ENCODE assay signal across 7 mouse cellular contexts in the genomic region with DNA sequence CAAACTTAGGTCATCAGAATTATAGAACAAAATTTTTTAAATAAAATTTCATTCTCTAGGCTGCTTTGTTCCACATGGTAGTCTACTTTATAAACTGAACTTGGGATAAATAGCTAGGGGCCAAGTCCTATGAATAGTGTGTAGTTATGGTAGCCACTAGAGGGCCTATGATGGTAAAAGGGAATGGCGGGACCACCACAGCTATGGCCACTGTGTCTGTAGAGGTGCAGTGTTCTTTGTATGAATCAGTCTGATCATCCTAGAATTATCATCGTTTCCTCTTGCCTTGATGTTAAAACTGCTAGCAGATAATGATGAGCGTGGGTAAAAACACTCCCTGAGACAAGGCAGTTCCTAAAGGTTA. TPM values are rescaled to one million over a fixed set of nuclear protein-coding genes. Genes with fewer than 3 reads are reported as not detected.
A peak's percentile ranks its signal among the peaks of the same experiment; 100 is the strongest.
DNase-seq lines count a peak whose midpoint lies in the region; ATAC-seq and TF ChIP-seq lines count a peak whose summit lies in the region.

No protein-coding gene starts in this region.

- H3K9ac ChIP-seq in embryonic facial prominence, embryonic 13.5 days: no peak overlapping the region

- peak overlapping the region; percentile 66 for H3K4me3 ChIP-seq in embryonic facial prominence, embryonic 13.5 days
- H3K4me3 ChIP-seq in limb, embryonic 10.5 days: peak overlapping the region; percentile 73
- H3K4me3 ChIP-seq in myocyte: peak overlapping the region; percentile 27

- WGBS in embryonic facial prominence, embryonic 13.5 days: 41% methylated on average over 3 of the region's 3 CpGs
- WGBS in limb, embryonic 10.5 days: 46% methylated on average over 3 of the region's 3 CpGs

- H3K79me2 ChIP-seq in myocyte (ENCODE audit: control insufficient read depth, insufficient read depth): peaks cover 31% of the 10 kb centered on the region

- no peak overlapping the region for H3ac ChIP-seq in myocyte (ENCODE audit: control insufficient read depth, insufficient read length)

- no peak for TF ChIP-seq POLR2A in myocyte (IDR thresholded peaks at IDR 0.05; ENCODE audit: insufficient read length, low read depth)

- H3K9me3 ChIP-seq in embryonic facial prominence, embryonic 13.5 days: no peaks in the 10 kb centered on the region
- no peaks in the 10 kb centered on the region for H3K9me3 ChIP-seq in limb, embryonic 10.5 days (replicated peaks)

- DNase-seq in 3T3-L1 (ENCODE audit: low read depth, low spot score): peak; percentile 71
- DNase-seq in 416B (ENCODE audit: low read depth): peak; percentile 70
- no peak for DNase-seq in limb, embryonic 10.5 days (ENCODE audit: low spot score)
- no peak for DNase-seq in adrenal gland, adult 8-10 months
- no peak for DNase-seq in gastrocnemius, adult 18-20 months (ENCODE audit: low spot score)

- H3K27me3 ChIP-seq in embryonic facial prominence, embryonic 13.5 days: no peaks in the 10 kb centered on the region
- H3K27me3 ChIP-seq in limb, embryonic 10.5 days (ENCODE audit: low read depth, poor library complexity, severe bottlenecking): no peaks in the 10 kb centered on the region
- H3K27me3 ChIP-seq in myocyte (ENCODE audit: control insufficient read depth, insufficient read depth, insufficient read length): no peaks in the 10 kb centered on the region

- peak overlapping the region; percentile 86 for H3K27ac ChIP-seq in embryonic facial prominence, embryonic 13.5 days
- peak overlapping the region; percentile 83 for H3K27ac ChIP-seq in limb, embryonic 10.5 days

- peaks cover 77% of the 10 kb centered on the region for H3K36me3 ChIP-seq in embryonic facial prominence, embryonic 13.5 days
- peaks cover 80% of the 10 kb centered on the region for H3K36me3 ChIP-seq in limb, embryonic 10.5 days
- H3K36me3 ChIP-seq in myocyte (ENCODE audit: control insufficient read depth, insufficient read depth): peaks cover 70% of the 10 kb centered on the region

- no peak for ATAC-seq in embryonic facial prominence, embryonic 13.5 days (ENCODE audit: insufficient number of reproducible peaks, insufficient read depth, low FRiP score, low TSS enrichment, low read depth)

- peaks cover 19% of the 10 kb centered on the region for H3K4me1 ChIP-seq in embryonic facial prominence, embryonic 13.5 days
- H3K4me1 ChIP-seq in limb, embryonic 10.5 days: peaks cover 19% of the 10 kb centered on the region

- H3K4me2 ChIP-seq in embryonic facial prominence, embryonic 13.5 days: peak overlapping the region; percentile 65
- H3K4me2 ChIP-seq in myocyte (ENCODE audit: low read depth): peak overlapping the region; percentile 63

TF ChIP-seq in myocyte, 11 proteins besides CTCF, POLR2A, EP300 and RAD21:
- TF ChIP-seq POLR2AphosphoS2 (IDR thresholded peaks at IDR 0.05; ENCODE audit: insufficient read length, low read depth) (peak; percentile 35), CEBPB (IDR thresholded peaks at IDR 0.05; ENCODE audit: insufficient read depth, poor library complexity, severe bottlenecking) (no peak)

RNA-seq across cellular contexts. Expression of a gene that starts 0.5 kb away (rescaled TPM):
- 33.1 and 36.8 TPM in 2 replicates for polyA plus RNA-seq in embryonic facial prominence, embryonic 13.5 days (2015; fragmentation: Nextera tagmentation; extraction: Ambion mirVana)
- 28.6 and 31.5 TPM in 2 replicates for polyA plus RNA-seq in limb, embryonic 10.5 days (2016; fragmentation: Nextera tagmentation; extraction: Ambion mirVana)
- polyA plus RNA-seq in myocyte (2012; fragmentation: generic; extraction: Trizol): 6.0 TPM
- 10 to 100 TPM; 22.0 to 28.1 (median 24.7) TPM for total RNA-seq in adrenal gland, adult 8-10 months (2022)
- 10 to 100 TPM; 23.3 to 24.1 TPM for total RNA-seq in gastrocnemius, adult 18-20 months (2021)

RNA-seq across cellular contexts. Expression of a gene that starts 5.4 kb away (rescaled TPM):
- 1,232 and 1,302 TPM in 2 replicates for polyA plus RNA-seq in embryonic facial prominence, embryonic 13.5 days (2015; fragmentation: Nextera tagmentation; extraction: Ambion mirVana)
- 1,265 and 1,468 TPM in 2 replicates for polyA plus RNA-seq in limb, embryonic 10.5 days (2016; fragmentation: Nextera tagmentation; extraction: Ambion mirVana)
- 1,028 TPM for polyA plus RNA-seq in myocyte (2012; fragmentation: generic; extraction: Trizol)
- 100 to 1,000 TPM; 875 to 953 (median 912) TPM for total RNA-seq in adrenal gland, adult 8-10 months (2022)
- 100 to 1,000 TPM; 623 to 643 TPM for total RNA-seq in gastrocnemius, adult 18-20 months (2021)

RNA-seq across cellular contexts. Expression of a gene that starts 5.7 kb away (rescaled TPM):
- polyA plus RNA-seq in embryonic facial prominence, embryonic 13.5 days (2015; fragmentation: Nextera tagmentation; extraction: Ambion mirVana): 21.9 and 22.7 TPM in 2 replicates
- polyA plus RNA-seq in limb, embryonic 10.5 days (2016; fragmentation: Nextera tagmentation; extraction: Ambion mirVana): 47.1 and 52.1 TPM in 2 replicates
- polyA plus RNA-seq in myocyte (2012; fragmentation: generic; extraction: Trizol): 7.1 TPM
- total RNA-seq in adrenal gland, adult 8-10 months (2022): 10 to 100 TPM in 1 of 4 experiments, 1 to 10 TPM in 3; 3.5 to 10.2 (median 6.3) TPM
- under 1 TPM; 0.43 to 0.62 TPM for total RNA-seq in gastrocnemius, adult 18-20 months (2021)

RNA-seq across cellular contexts. Expression of a gene that starts 56.4 kb away (rescaled TPM):
- polyA plus RNA-seq in embryonic facial prominence, embryonic 13.5 days (2015; fragmentation: Nextera tagmentation; extraction: Ambion mirVana): 3.5 and 5.5 TPM in 2 replicates
- polyA plus RNA-seq in limb, embryonic 10.5 days (2016; fragmentation: Nextera tagmentation; extraction: Ambion mirVana): 3.5 and 3.7 TPM in 2 replicates
- 0.34 TPM for polyA plus RNA-seq in myocyte (2012; fragmentation: generic; extraction: Trizol)
- total RNA-seq in adrenal gland, adult 8-10 months (2022): 1 to 10 TPM; 1.5 to 2.7 (median 2.4) TPM
- 1 to 10 TPM; 1.3 to 2.1 TPM for total RNA-seq in gastrocnemius, adult 18-20 months (2021)

Comparison
In these comparisons a context has a peak if more than half of its experiments do, and no peak if none do; other contexts are left out.
1. DNase-seq: peak in 3T3-L1 (single experiment) and 416B (single experiment); none in limb, embryonic 10.5 days (single experiment), adrenal gland, adult 8-10 months (single experiment) and gastrocnemius, adult 18-20 months (single experiment).
2. Peak in every context shown above with its lines, with median percentiles within 50 percentile points of each other: H3K4me3 ChIP-seq.